Mouse (Mus musculus) effector memory CD4-positive, alpha-beta T cell, adult 7 months (primary cell): ENCODE results near the gene Mical1. TPM values are rescaled to one million over a fixed set of nuclear protein-coding genes. Genes with fewer than 3 reads are reported as not detected.

Source experiments
- polyA plus RNA-seq: library from polyadenylated mRNA; unstranded; fragments of 100-300 nt; shearing (Covaris generic); gene quantifications from one replicate; pipeline ENCODE4 v1.2.1, GENCODE M21; 2017

Gene Mical1
- 167 TPM for polyA plus RNA-seq

DNA sequence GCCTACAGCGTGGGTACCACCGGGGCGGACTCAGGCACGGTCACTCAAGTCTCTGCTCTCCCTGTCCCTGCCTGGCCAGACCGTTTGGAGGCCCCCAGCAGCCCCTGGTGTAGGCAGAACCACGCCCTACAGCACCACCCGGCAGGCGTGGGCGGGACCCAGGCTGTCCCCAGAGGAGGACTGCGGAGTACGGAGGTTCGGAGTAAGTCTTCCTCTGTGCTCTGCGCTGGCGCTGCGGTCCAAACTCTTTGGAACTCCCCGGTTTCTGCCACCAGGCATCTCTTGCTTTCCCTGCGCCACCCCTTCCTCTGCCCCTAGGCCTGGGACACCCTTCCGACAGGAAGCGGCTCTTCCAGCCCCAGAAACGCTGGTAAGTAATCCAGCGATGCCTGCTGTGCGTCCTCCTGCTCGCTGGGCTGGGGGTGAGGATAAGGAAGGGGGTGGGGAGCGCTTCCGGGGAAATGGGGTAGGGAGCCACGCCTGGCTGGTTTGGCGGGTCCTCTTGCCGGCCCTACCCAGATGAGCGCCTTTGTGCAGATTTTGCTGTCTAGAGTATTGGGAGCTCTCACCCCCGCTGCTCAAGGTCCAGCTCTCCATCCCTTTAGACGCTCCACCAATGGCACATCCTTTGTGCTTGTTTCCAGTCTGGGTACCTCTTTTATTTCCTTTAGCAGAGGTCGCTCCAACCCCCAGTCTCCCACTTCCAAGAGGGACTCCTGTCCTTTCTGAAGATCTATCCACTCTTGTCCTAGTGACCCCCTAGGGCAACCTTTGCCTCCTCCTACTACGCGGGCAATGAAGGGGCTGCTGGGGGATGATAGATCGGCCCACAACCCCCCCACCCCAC lies at the start of gene Mical1:
Mical1 (plus strand) TSS at position 144 of the 847 bp plus-strand sequence.

DNA sequence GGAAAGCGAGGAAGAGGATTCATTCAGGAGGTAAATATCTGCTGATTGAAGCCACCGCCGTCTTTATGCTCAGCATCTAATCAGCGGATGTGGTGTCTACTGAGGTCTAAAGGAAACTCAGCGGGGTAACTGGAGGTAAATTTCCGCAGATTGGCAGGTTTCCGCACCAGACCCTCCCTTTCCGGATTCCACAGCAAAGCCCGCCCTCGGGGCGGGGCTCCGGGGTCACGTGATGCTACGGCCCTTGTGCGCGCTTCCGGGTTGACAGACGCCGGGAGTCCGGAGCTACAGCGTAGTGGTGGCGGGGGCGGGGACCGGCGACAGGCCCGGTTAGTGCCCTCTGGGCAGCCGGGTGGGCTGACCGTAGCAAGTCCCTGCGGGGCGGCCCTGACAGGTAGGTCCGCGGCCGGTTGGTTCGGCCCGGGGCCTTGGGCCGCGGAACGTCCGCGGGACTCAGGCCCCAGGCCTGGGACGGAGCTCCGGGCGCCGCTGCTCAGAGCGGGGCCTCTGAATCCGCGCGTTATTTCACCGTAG lies 25.9 kb upstream of the Mical1 start, which contains the start of gene Zbtb24:
Zbtb24 (plus strand) TSS at position 247 of the 534 bp plus-strand sequence.

DNA sequence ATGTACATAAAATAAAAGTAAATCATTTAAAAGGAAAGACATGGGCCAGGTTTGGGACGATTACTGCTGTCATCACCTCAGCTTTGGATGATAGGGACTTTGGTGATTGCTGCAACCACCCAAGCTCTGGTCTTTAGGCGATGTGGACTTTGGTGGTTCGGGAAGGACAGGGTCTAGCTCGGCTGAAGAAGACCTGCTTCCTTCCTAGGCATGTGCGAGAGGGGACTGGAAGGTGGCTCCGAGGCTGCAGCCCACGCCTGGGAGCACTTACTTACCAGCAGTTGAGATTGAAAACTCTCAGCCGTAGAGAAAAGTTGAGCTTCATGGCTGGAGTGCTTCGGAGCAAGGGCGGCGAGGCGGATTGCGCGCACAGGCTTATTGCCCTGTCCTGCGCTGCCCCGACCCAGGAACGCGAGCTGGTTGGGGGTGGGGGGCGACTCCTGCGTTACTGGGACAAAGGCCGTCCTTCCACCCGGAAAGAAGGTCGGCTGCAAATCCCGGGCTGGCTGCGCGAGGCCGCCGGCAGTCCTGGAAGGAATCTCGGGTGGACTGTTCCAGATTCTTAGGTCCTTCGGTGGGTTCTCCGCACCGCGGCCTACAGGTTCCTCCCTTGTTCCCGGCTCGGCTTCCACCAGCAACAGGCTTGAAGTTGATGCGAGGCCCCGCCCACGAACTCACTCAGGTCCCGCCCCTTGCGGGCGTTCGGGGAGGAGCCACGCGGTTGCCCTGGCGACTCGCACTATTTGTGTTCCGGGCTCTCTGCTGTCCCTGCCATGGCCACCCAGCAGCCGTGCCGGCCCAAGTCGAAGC lies 13.8 kb downstream of the Mical1 start, which contains the start of the genes Smpd2 and Ppil6:
Smpd2 (minus strand) TSS at position 662 of the 810 bp plus-strand sequence.
Ppil6 (plus strand) TSS at position 732 of the 810 bp plus-strand sequence.

GRCm38 (mm10) chr10:41518981-41519618 lies 43.0 kb downstream of the Mical1 start, which contains the start of gene Cd164:
Gene Cd164, plus strand, starts transcription at chr10:41519414.

Other genes with a start within 250 kb of the Mical1 start
- 16.0 TPM for gene Fig4, start 173.1 kb upstream of the Mical1 start, polyA plus RNA-seq
- not detected for gene Ak9, start 172.3 kb upstream of the Mical1 start, polyA plus RNA-seq
- 32.4 TPM for gene Zbtb24, start 25.9 kb upstream of the Mical1 start, polyA plus RNA-seq
- gene Smpd2, start 14.1 kb downstream of the Mical1 start, polyA plus RNA-seq = 28.2 TPM
- gene Ppil6, start 14.1 kb downstream of the Mical1 start, polyA plus RNA-seq = not detected
- 253 TPM for gene Cd164, start 43.1 kb downstream of the Mical1 start, polyA plus RNA-seq
- 0.83 TPM for gene Ccdc162, start 240.3 kb downstream of the Mical1 start, polyA plus RNA-seq